In genomic region chr5:144207478-144207877, GRCm38 (mm10) we compare ENCODE assay signal across 8 mouse cellular contexts. TPM values are rescaled to one million over a fixed set of nuclear protein-coding genes. Genes with fewer than 3 reads are reported as not detected.
A peak's percentile ranks its signal among the peaks of the same experiment; 100 is the strongest.
DNase-seq lines count a peak whose midpoint lies in the region; ATAC-seq and TF ChIP-seq lines count a peak whose summit lies in the region.

No protein-coding gene starts in this region.

- TF ChIP-seq EP300 in liver, embryonic 14.5 days (IDR thresholded peaks at IDR 0.05; ENCODE audit: low read depth) = no peak
- TF ChIP-seq EP300 in stomach, postnatal 0 days (optimal IDR thresholded peaks at IDR 0.05) = no peak

- peaks cover 82% of the 10 kb centered on the region for H3K36me3 ChIP-seq in forebrain, embryonic 14.5 days (ENCODE audit: control insufficient read depth, insufficient read depth, low read length)
- peaks cover 89% of the 10 kb centered on the region for H3K36me3 ChIP-seq in forebrain, embryonic 13.5 days (ENCODE audit: poor library complexity, severe bottlenecking)
- H3K36me3 ChIP-seq in hindbrain, embryonic 12.5 days = peaks cover 85% of the 10 kb centered on the region
- H3K36me3 ChIP-seq in liver, embryonic 14.5 days (replicated peaks; ENCODE audit: control insufficient read depth, insufficient read depth, low read depth) = no peaks in the 10 kb centered on the region
- peaks cover 32% of the 10 kb centered on the region for H3K36me3 ChIP-seq in stomach, postnatal 0 days (ENCODE audit: control insufficient read depth, insufficient read depth, low read length)

- H3K27ac ChIP-seq in forebrain, embryonic 14.5 days (ENCODE audit: low read depth, low read length) = no peak overlapping the region
- no peak overlapping the region for H3K27ac ChIP-seq in forebrain, embryonic 13.5 days
- no peak overlapping the region for H3K27ac ChIP-seq in hindbrain, embryonic 12.5 days
- H3K27ac ChIP-seq in liver, embryonic 14.5 days = no peak overlapping the region
- no peak overlapping the region for H3K27ac ChIP-seq in stomach, postnatal 0 days (replicated peaks)

- no peaks in the 10 kb centered on the region for H3K27me3 ChIP-seq in forebrain, embryonic 14.5 days (replicated peaks; ENCODE audit: control insufficient read depth, insufficient read depth, low read length)
- H3K27me3 ChIP-seq in forebrain, embryonic 13.5 days = no peaks in the 10 kb centered on the region
- H3K27me3 ChIP-seq in hindbrain, embryonic 12.5 days = no peaks in the 10 kb centered on the region
- H3K27me3 ChIP-seq in liver, embryonic 14.5 days (ENCODE audit: control insufficient read depth, insufficient read depth, low read length) = no peaks in the 10 kb centered on the region
- H3K27me3 ChIP-seq in stomach, postnatal 0 days (ENCODE audit: control insufficient read depth, insufficient read depth, low read length) = no peaks in the 10 kb centered on the region

- no peaks in the 10 kb centered on the region; the same call in 1 of the 2 replicates for H3K9me3 ChIP-seq in forebrain, embryonic 14.5 days (replicated peaks; ENCODE audit: control insufficient read depth, low read length)
- H3K9me3 ChIP-seq in forebrain, embryonic 13.5 days (replicated peaks) = no peaks in the 10 kb centered on the region; the same call in 1 of the 2 replicates
- 0 out of 2 replicates have a peak, but pooled peaks cover 4% of the 10 kb centered on the region for H3K9me3 ChIP-seq in hindbrain, embryonic 12.5 days (replicated peaks)
- H3K9me3 ChIP-seq in liver, embryonic 14.5 days (ENCODE audit: control insufficient read depth, low read length) = no peaks in the 10 kb centered on the region
- no peaks in the 10 kb centered on the region for H3K9me3 ChIP-seq in stomach, postnatal 0 days (ENCODE audit: control insufficient read depth, low read length)

- TF ChIP-seq CTCF in liver, embryonic 14.5 days (IDR thresholded peaks at IDR 0.05; ENCODE audit: low read depth) = peak; percentile 86
- TF ChIP-seq CTCF in stomach, postnatal 0 days (IDR thresholded peaks at IDR 0.05; ENCODE audit: low read depth) = peak; percentile 90

- 53% methylated on average over 11 of the region's 11 CpGs for WGBS in forebrain, embryonic 14.5 days
- WGBS in forebrain, embryonic 13.5 days = 52% methylated on average over 11 of the region's 11 CpGs
- 49% methylated on average over 11 of the region's 11 CpGs for WGBS in hindbrain, embryonic 12.5 days
- WGBS in liver, embryonic 14.5 days (ENCODE audit: insufficient replicate concordance) = 44% methylated on average over 11 of the region's 11 CpGs
- WGBS in stomach, postnatal 0 days = 49% methylated on average over 11 of the region's 11 CpGs

- no peak overlapping the region for H3K4me3 ChIP-seq in forebrain, embryonic 14.5 days (ENCODE audit: low read depth, low read length)
- no peak overlapping the region for H3K4me3 ChIP-seq in forebrain, embryonic 13.5 days
- no peak overlapping the region for H3K4me3 ChIP-seq in hindbrain, embryonic 12.5 days
- H3K4me3 ChIP-seq in liver, embryonic 14.5 days (ENCODE audit: insufficient read depth in 1 of 2, low read depth in 2 of 2, low read length in 2 of 2) = no peak overlapping the region
- H3K4me3 ChIP-seq in stomach, postnatal 0 days (ENCODE audit: low read depth, low read length) = no peak overlapping the region

- H3K9ac ChIP-seq in forebrain, embryonic 14.5 days (ENCODE audit: low read length) = no peak overlapping the region
- H3K9ac ChIP-seq in forebrain, embryonic 13.5 days = no peak overlapping the region
- no peak overlapping the region for H3K9ac ChIP-seq in hindbrain, embryonic 12.5 days
- H3K9ac ChIP-seq in liver, embryonic 14.5 days (replicated peaks) = no peak overlapping the region
- H3K9ac ChIP-seq in stomach, postnatal 0 days (ENCODE audit: low read length) = no peak overlapping the region

- peak; percentile 52 for DNase-seq in forebrain, embryonic 14.5 days (ENCODE audit: low spot score)
- peak; percentile 71 for DNase-seq in right cerebral cortex, postnatal 4 days
- DNase-seq in right cerebral cortex, postnatal 25 days = no peak
- peak; percentile 73 to 78 for DNase-seq in cerebellum, postnatal 10 days
- no peak for DNase-seq in liver, embryonic 14.5 days (ENCODE audit: low read depth in 3 of 3, low spot score in 3 of 3)
- DNase-seq in stomach, postnatal 0 days (ENCODE audit: low spot score) = peak; percentile 51

- no peaks in the 10 kb centered on the region for H3K4me1 ChIP-seq in forebrain, embryonic 14.5 days (ENCODE audit: control insufficient read depth, insufficient read depth, low read length)
- no peaks in the 10 kb centered on the region for H3K4me1 ChIP-seq in forebrain, embryonic 13.5 days
- no peaks in the 10 kb centered on the region for H3K4me1 ChIP-seq in hindbrain, embryonic 12.5 days
- H3K4me1 ChIP-seq in liver, embryonic 14.5 days (replicated peaks; ENCODE audit: control insufficient read depth in 2 of 2, insufficient read depth in 2 of 2, low read length in 1 of 2) = no peaks in the 10 kb centered on the region
- H3K4me1 ChIP-seq in stomach, postnatal 0 days (replicated peaks; ENCODE audit: control insufficient read depth, insufficient read depth) = no peaks in the 10 kb centered on the region

- ATAC-seq in forebrain, embryonic 14.5 days = 0 out of 2 replicates have a peak, but pooled peaks have one; percentile 50
- ATAC-seq in forebrain, embryonic 13.5 days = no peak
- ATAC-seq in hindbrain, embryonic 12.5 days (ENCODE audit: low FRiP score) = peak; percentile 33; the same call in 1 of the 2 replicates
- ATAC-seq in liver, embryonic 14.5 days (ENCODE audit: insufficient read depth) = no peak
- ATAC-seq in stomach, postnatal 0 days (ENCODE audit: low FRiP score, low TSS enrichment) = 0 out of 2 replicates have a peak, but pooled peaks have one; percentile 36

- no peak overlapping the region for H3K4me2 ChIP-seq in forebrain, embryonic 14.5 days (ENCODE audit: low read length)
- no peak overlapping the region for H3K4me2 ChIP-seq in forebrain, embryonic 13.5 days
- H3K4me2 ChIP-seq in hindbrain, embryonic 12.5 days (replicated peaks) = no peak overlapping the region
- H3K4me2 ChIP-seq in liver, embryonic 14.5 days (ENCODE audit: low read depth) = no peak overlapping the region
- no peak overlapping the region for H3K4me2 ChIP-seq in stomach, postnatal 0 days (replicated peaks; ENCODE audit: low read depth)

RNA-seq across cellular contexts. Expression of gene Tecpr1, which starts 15.9 kb away (rescaled TPM):
- polyA plus RNA-seq in forebrain, embryonic 14.5 days (2014; fragmentation: Nextera tagmentation; extraction: Ambion mirVana) = 21.7 and 26.5 TPM in 2 replicates
- 37.9 and 39.7 TPM in 2 replicates for polyA plus RNA-seq in forebrain, embryonic 13.5 days (2015; fragmentation: Nextera tagmentation; extraction: Ambion mirVana)
- polyA plus RNA-seq in hindbrain, embryonic 12.5 days (2016; fragmentation: Nextera tagmentation; extraction: Ambion mirVana) = 35.9 and 36.6 TPM in 2 replicates
- polyA plus RNA-seq in liver, embryonic 14.5 days (2012; rRNA removed) = 2.0 and 2.6 TPM in 2 replicates
- polyA plus RNA-seq in liver, embryonic 14.5 days (2014; fragmentation: Nextera tagmentation; extraction: Ambion mirVana) = 1.3 and 1.4 TPM in 2 replicates
- polyA plus RNA-seq in stomach, postnatal 0 days (2015; fragmentation: Nextera tagmentation; extraction: Ambion mirVana) = 15.4 and 16.9 TPM in 2 replicates

RNA-seq across cellular contexts. Expression of gene Bhlha15, which starts 17.4 kb away (rescaled TPM):
- polyA plus RNA-seq in forebrain, embryonic 14.5 days (2014; fragmentation: Nextera tagmentation; extraction: Ambion mirVana) = 0.06 TPM in 1 of 2 replicates, not detected in the other
- 0.06 and 0.10 TPM in 2 replicates for polyA plus RNA-seq in forebrain, embryonic 13.5 days (2015; fragmentation: Nextera tagmentation; extraction: Ambion mirVana)
- 0.08 TPM in 2 replicates for polyA plus RNA-seq in hindbrain, embryonic 12.5 days (2016; fragmentation: Nextera tagmentation; extraction: Ambion mirVana)
- polyA plus RNA-seq in liver, embryonic 14.5 days (2012; rRNA removed) = 0.39 and 0.42 TPM in 2 replicates
- polyA plus RNA-seq in liver, embryonic 14.5 days (2014; fragmentation: Nextera tagmentation; extraction: Ambion mirVana) = 0.28 and 0.38 TPM in 2 replicates
- 9.2 and 11.6 TPM in 2 replicates for polyA plus RNA-seq in stomach, postnatal 0 days (2015; fragmentation: Nextera tagmentation; extraction: Ambion mirVana)

RNA-seq across cellular contexts. Expression of gene Bri3, which starts 36.8 kb away (rescaled TPM):
- polyA plus RNA-seq in forebrain, embryonic 14.5 days (2014; fragmentation: Nextera tagmentation; extraction: Ambion mirVana) = 82.8 and 105 TPM in 2 replicates
- polyA plus RNA-seq in forebrain, embryonic 13.5 days (2015; fragmentation: Nextera tagmentation; extraction: Ambion mirVana) = 117 and 128 TPM in 2 replicates
- polyA plus RNA-seq in hindbrain, embryonic 12.5 days (2016; fragmentation: Nextera tagmentation; extraction: Ambion mirVana) = 126 and 150 TPM in 2 replicates
- 9.0 and 12.1 TPM in 2 replicates for polyA plus RNA-seq in liver, embryonic 14.5 days (2012; rRNA removed)
- 15.9 and 18.5 TPM in 2 replicates for polyA plus RNA-seq in liver, embryonic 14.5 days (2014; fragmentation: Nextera tagmentation; extraction: Ambion mirVana)
- 197 and 214 TPM in 2 replicates for polyA plus RNA-seq in stomach, postnatal 0 days (2015; fragmentation: Nextera tagmentation; extraction: Ambion mirVana)

Comparison
In these comparisons a context has a peak if more than half of its experiments do, and no peak if none do; other contexts are left out.
1. ATAC-seq: peak in forebrain, embryonic 14.5 days (single experiment), hindbrain, embryonic 12.5 days (single experiment) and stomach, postnatal 0 days (single experiment); none in forebrain, embryonic 13.5 days (single experiment) and liver, embryonic 14.5 days (single experiment).
2. DNase-seq: peak in forebrain, embryonic 14.5 days (single experiment), right cerebral cortex, postnatal 4 days (single experiment), cerebellum, postnatal 10 days (2 of 2) and stomach, postnatal 0 days (single experiment); none in right cerebral cortex, postnatal 25 days (single experiment) and liver, embryonic 14.5 days (0 of 3).